Mouse (Mus musculus) liver, embryonic 16.5 days (tissue): ENCODE results near the gene Xylb. TPM values are rescaled to one million over a fixed set of nuclear protein-coding genes. Genes with fewer than 3 reads are reported as not detected.

Experiments used
- polyA plus RNA-seq: library from polyadenylated mRNA; unstranded; fragments of >200 nt; fragmentation: Nextera tagmentation; extraction: Ambion mirVana; gene quantifications from 2 replicates; pipeline ENCODE4 v1.2.1, GENCODE M21; 2015

Xylb gene
- polyA plus RNA-seq, 1 experiment from 2014 or later, result 4.5 TPM

Other genes with a start within 250 kb of the Xylb start
- gene Acaa1b, start 200.3 kb upstream of the Xylb start, polyA plus RNA-seq, result 24.8 and 27.6 TPM in 2 replicates
- gene Gm47289, start 198.2 kb upstream of the Xylb start, polyA plus RNA-seq, result 0.04 TPM in 1 of 2 replicates, not detected in the other
- gene Slc22a13, start 148.3 kb upstream of the Xylb start, polyA plus RNA-seq, result 0.08 TPM in 1 of 2 replicates, not detected in the other
- gene Oxsr1, start 35.0 kb upstream of the Xylb start, polyA plus RNA-seq, result 4.0 and 4.1 TPM in 2 replicates
- 45.0 and 47.9 TPM in 2 replicates for gene Acaa1a, start 17.7 kb upstream of the Xylb start, polyA plus RNA-seq
- 14.6 and 14.7 TPM in 2 replicates for gene Myd88, start 16.0 kb upstream of the Xylb start, polyA plus RNA-seq
- gene Slc22a14, start 8.2 kb downstream of the Xylb start, polyA plus RNA-seq, result not detected in 2 replicates
- 0.93 and 1.7 TPM in 2 replicates for gene Acvr2b, start 44.7 kb downstream of the Xylb start, polyA plus RNA-seq
- gene Exog, start 87.6 kb downstream of the Xylb start, polyA plus RNA-seq, result 4.9 and 5.4 TPM in 2 replicates
- gene Scn5a, start 221.6 kb downstream of the Xylb start, polyA plus RNA-seq, result 0.06 and 0.11 TPM in 2 replicates